Mouse (Mus musculus): Measurements from ENCODE around the gene Pgf.

The Pgf gene

DNA sequence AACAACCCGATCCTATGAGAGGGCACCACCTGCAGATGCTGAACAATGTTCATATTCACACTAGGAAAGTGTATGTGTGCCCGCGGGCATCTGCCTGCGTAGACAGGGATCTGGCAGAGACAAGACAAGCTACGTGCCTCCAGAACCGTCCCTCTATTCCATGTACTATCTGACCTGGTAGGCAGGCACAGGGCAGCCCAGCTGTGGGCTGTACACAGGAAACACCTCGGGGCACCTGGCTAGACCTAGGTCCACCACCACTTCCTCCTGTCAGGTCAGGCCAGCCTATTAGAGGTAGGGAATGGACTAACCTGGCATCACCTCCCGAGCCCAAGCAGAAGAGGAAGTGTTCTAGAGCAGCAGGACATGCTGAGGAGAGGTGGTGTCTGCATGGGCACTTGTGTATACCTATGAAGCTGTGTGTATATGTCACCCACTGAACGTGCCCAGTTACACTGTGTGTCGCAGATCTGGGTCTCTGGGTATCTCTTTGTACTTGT, at the start of gene Pgf:
TSS of gene Pgf (minus strand) at position 51 of the 500 bp plus-strand sequence.
- no peak for DNase-seq (ENCODE audit: low spot score)

DNA sequence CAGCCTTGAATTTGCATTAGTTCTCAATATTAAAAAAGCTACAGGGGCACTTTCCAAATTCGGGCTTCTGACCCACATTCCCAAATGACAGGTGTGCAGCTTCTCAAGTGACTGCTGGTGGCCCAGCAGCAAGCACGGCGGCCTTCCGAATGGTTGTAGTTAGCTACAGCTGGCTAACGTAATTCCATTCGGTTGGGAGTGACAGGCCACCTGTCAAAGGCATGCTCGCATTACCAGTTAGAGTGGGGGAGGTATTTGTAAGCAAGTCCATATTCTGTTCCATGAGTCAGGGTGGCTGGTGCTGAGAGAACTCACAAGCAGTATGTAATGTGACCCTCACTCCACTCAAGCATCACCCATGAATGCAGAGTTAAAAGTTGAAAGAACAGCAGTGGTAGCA, 49.6 kb upstream of the Pgf start:
- no peak for DNase-seq (ENCODE audit: low spot score)

DNA sequence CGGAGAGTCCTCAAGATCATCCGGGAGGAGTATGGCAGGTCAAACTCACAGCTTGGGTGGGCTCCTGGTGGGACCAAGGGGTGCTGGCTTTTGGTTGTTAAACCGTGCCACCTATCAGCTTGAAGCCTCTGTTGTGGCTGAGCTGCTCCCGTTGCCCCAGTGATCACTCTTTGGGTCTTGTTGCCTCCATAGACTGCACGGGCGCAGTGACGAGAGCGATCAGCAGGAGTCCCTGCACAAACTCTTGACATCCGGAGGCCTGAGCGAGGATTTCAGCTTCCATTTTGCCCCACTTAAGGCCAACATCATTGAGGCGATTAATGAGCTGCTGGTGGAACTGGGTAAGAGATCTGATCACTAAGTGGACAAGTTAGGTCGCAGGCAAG, 42.3 kb upstream of the Pgf start:
- no peak for DNase-seq (ENCODE audit: low spot score)

DNA sequence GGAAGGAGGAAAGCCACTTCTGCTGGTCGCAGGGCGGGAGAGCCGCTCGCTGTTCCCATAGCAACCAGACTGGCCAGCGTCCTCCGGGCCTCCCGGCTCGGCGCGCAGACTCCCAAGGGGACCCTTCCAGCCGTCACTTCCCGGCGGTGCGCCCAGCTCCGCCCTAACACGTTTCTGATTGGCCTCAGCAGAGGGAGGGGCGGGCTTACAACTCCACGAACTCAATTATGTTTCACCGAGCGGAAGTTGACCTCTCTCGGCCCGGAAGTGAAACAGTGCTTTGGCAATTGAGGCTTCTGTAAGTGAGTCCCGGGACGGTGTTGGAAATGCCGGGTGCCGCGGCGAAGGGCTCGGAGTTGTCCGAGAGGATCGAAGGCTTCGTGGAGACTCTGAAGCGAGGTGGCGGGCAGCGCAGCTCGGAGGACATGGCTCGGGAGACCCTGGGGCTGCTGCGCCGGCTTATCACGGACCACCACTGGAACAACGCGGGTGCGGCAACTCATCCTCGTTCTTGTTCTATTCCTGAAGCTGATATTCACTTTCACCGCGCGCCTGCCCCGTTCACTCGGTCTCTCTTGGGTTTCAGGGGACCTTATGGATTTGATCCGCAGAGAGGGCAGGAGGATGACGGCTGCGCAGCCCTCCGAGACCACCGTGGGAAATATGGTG, 41.8 kb upstream of the Pgf start, which contains the start of gene Eif2b2:
TSS of gene Eif2b2 (plus strand) at position 246 of the 669 bp plus-strand sequence.
- peak; percentile 97 for DNase-seq (ENCODE audit: low spot score)

DNA sequence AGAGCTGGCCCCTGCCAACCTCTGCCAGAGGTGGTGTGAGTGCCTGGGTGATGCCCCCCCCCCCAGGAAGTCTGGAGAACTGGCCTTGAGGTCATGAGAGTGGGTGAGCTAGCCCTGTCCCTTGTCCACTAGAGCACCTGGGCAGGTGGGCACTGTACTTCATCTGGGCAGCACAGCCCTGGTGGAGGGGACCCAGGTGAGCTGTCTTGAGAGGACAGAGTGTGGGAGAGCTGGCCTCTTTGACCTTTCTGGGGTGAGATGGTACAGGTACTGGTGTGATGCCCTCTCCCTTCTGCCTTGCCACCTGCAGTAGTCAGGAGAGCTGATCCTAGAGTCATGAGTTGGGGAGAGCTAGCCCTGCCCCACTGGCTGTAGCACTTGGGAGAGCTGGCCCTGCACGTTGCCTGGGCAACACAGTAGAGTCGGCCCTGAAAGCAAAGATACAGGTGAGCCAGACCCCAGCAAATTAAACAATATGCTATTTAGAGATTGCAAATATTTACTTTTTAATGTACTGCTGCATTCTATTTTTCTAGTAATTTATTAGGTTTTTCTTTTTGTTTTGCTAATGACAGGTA, 40.2 kb upstream of the Pgf start:
- DNase-seq (ENCODE audit: low spot score): no peak

DNA sequence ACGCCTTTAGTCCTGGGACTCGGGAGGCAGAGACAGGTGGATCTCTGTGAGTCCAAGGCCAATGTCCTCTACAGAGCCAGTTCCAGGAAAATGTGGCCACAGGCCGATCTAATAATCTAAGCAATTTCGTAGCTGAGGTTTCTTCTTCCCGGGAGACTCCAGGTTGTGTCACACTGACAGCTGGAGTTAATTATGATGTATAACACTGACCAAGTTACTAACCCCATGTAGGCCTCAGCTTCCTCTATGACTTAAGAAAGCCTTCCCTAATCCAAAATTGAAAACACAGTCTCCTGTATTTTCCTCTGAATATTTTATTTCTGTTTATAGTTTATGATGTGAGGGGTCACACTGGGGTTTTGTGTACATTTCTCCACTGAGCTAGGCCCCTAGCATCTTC, 37.4 kb upstream of the Pgf start:
- DNase-seq (ENCODE audit: low spot score): no peak

DNA sequence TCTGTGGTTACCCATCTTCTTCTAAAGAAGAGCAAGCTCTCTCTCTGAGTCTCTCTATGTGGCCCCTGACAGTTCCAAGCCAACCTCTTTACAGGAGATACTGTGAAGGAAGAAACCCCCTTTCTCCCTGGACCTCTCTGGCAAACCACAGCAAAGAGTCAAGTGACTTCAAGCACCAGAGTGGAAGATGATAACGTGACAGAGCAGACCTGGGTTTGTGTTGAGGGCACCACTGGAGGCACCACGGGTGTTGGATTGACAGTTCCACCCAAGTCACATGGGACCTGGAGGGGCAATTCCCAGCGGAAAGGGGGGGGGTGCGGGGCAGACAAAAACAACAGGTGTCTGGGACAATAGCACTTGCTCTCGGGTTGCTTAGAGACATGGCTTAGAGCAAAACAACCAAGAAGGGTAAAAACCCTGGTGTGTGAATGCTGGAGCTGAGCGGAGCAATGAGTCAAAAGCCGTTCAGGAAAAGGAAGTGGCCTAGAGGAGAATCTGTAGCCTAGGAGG, 31.2 kb upstream of the Pgf start:
- no peak for DNase-seq (ENCODE audit: low spot score)

DNA sequence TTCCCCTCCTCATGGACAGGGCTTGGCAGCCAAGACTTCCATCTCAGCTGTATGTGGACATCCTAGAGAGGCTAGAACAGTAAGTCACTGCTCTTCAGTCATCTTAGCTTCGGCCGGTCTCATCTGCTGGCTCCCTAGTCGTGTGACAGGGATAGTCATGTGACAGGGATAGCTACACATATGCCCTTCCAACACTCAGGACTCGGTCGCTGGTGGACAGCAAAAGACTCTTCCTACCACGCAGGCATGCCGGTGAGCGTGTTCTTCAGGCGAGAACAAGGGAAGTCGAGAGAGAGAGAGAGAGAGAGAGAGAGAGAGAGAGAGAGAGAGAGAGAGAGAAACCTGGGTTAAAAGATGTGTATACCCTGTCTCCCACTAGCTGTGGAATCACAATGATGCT, 27.8 kb upstream of the Pgf start:
- DNase-seq (ENCODE audit: low spot score): no peak

DNA sequence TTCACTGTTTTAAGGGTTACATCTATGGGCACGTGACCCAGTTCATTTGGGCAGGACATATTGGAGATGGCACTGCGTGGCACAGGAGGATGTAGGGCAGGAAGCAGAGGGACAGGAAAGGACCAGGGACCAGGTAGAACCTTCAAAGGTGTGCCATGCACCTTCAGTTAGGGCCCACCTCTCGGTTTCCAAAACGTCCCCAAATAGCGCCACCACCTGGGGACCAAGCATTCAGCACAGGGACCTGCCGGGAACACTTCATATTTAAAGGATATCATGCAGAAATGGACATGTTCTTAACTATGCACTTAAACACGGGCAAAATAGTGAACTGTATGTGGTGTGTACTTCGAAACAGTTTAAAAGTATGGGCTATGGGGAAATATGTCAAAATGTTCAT, 26.5 kb upstream of the Pgf start:
- DNase-seq (ENCODE audit: low spot score): no peak

DNA sequence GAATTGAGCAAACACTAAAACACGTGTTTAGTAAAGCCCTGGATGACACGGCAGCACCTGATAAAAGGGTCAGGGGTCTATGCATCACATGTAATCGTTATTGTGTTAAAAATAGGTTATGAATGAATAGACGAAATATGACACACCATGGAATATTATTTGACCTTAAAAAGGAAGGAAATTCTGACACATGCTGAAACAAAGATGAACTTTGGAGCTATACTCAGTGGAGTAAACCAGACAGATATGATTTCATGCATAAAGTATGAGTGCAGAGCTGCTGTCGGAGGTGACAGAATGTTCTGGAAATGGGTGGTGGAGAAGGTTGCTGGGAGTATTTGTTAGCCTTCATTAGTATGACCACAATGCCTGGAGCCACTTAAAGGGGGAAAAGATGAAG, 26.1 kb upstream of the Pgf start:
- no peak for DNase-seq (ENCODE audit: low spot score)

DNA sequence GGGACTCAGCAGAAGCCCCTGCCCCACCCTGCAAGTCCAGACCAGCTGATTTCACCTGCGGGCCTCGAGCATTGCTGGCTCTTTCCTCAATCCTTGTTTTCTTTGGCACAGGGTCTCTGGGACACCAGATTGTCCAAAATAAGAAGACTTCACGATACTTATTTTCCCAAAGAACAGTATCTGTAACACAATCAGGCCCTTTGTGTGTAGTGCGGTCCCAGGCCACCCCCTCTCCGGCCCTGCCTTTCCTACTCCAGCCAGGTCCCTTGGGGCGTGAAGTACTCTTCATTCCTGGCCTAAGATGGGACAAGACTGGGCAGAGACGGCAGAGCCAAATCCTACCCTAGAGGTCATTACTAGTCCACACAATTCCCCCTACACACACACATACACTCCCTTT, 24.6 kb upstream of the Pgf start:
- no peak for DNase-seq (ENCODE audit: low spot score)

DNA sequence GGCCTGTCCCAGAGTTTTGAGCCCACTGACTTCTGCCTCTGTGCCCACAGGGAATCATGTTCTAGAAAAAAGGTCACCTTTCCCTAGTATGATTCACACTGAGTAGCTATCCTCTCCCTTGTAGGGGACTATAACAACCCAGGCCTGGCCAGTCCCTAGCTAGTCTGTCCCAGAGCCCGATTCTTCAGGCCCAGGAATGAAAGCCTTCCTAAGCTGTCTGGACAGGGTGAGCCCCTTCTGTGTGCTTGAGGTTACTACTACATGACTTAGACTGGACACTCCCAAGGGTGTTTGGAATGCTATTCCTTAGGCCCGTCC, 24.2 kb upstream of the Pgf start:
- DNase-seq (ENCODE audit: low spot score): no peak

DNA sequence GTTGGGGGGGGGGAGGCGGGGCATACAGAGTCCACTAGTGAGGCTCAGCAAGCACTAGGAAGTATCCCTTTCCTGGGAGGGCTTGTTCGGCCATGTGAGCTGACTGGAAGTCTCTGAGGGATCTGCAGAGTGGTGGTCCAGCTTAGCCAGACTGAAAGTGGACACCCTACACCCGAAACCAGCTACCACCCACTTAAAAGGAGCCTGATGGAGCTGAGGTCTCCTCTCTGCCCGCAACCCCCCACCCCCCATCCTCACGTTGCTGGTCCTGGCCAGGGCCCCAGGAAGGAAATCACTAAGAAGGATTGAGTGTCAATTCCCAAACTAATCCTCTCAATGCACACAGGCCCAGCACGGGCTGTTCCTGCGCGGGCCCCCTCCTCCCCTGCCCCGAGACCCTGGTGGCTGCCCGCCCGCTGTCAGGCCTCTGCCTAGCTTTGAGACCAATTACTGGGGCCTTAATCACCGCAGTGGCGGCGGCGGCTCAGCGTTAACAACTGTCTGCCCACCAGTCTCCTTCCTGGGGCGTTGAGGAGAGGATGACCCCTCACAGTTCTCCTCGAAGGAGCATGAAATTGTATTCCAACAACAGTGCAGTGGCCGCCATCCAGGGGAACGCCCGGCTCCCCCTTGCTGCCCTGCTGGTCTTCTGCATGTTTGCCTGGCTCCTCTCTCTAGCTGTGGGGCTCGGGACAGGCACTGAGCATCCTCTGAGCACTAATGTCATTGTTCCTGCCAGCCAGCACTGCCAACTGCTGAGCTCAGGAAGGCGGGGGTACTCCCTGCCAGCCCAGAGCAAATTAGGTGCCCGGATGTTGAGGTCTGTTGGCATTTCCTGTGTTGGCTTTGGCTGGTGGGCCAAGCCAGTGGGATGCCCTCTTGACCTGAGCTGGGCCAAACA, 23.6 kb upstream of the Pgf start:
- DNase-seq (ENCODE audit: low spot score): no peak

DNA sequence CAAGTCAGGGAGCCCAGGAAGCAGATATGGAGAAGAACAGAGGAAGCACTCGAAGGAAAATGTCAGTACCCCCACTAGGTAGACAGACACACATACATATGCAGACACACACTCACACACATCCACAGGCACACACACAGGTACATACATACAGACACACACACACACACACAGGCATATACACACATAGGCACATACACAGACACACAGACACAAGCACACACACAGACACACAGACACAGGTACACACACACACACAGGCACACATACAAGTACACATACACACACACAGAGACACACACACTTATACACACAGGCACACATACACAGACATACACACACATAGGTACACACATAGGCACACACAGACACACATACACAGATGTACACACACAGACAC, 22.4 kb upstream of the Pgf start:
- no peak for DNase-seq (ENCODE audit: low spot score)

DNA sequence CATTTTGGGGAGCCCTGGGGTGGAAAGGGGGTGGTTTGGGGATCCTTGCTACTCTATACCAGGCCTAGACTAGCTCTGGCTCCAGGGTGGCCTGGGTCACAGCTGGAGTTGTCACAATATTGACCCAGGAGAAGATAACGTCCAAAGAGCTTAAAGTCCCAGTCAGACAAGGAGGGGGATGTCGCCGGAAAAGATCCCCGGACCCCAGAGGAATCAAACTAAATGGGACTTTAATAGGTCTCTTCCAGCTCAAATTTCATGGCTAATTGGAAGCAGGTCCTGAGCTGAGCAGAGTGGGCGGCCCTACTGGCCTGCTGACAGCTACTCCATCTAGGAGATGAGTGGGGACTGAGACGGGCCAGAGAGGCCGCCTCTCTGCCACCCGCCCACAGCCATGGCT, 20.3 kb upstream of the Pgf start:
- DNase-seq (ENCODE audit: low spot score): no peak

DNA sequence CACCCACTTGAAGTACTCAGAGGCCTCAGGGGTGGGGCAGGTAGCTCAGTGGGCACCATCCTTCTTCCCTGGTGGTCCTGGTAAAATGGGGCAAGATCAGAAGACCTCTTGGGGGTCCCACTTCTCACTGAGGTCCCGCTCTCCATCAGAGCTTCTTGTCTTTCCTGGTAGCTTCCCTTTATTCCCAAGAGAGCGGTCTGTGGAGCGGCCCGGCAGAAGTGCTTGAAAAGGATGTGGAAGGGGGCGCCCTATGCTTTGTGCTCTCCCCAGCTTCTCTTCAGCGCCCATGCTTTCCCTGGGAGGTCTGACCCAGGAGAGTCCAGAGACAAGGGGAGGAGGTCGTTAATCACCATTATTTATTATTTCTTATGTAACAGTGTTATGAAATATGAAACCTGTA, 19.8 kb upstream of the Pgf start:
- DNase-seq (ENCODE audit: low spot score): no peak

DNA sequence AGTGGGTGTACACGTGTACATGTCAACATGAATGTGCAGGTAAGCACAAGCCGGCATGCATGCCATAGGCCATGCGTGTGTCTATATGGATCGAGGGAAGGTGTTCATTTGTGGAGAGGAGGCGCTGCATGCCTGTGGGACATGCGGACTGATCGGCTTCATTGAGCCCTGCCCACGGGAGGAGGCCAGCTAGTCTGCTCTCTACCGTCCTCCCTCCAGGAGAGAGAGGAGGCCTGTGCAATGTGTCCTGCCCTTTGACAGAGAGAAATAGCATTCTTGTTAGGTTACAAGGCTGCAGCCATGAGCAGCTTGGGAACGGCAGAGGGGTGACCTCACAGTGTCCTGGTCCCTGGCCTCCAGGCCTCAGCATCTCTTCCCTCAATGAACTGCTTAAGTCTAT, 18.6 kb upstream of the Pgf start:
- no peak for DNase-seq (ENCODE audit: low spot score)

DNA sequence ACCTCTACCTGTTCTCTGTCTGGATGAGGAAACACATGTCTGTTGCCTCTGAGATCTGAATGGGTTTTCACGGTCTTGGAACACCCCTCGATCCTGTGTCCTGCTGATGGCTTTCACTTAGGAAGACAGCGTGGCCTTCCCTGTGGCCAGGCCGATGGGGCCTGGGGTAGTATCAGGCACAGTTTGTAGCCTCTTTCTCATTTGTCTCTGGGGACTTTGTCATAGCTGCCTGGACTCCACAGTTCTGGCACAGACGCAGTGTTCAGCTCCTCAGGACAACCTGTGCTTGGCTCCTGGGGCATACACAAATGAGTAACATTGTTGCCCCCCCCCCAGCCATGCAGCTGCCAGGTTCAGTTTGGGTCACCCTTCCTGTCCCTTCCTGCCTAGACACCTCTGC, 17.5 kb upstream of the Pgf start:
- no peak for DNase-seq (ENCODE audit: low spot score)

DNA sequence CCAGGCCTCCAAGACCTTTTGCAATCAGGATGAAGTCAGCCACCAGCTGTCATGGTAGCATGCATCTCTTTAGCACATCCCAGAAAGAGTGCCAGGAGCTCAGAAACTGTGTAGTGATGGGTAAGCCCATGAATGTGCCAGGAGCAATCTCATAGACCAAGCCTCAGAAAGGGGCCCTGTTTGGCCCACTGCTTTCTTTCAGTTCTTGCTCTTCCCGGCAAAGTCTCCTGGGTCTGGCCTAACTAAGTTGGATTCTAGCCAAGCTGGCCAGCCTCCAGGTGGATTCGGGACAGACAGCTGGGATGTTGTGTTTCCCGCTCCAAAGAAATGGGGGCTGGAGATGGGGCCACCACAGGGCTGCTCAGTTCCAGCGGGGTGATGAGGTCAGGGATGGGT, 17.0 kb upstream of the Pgf start:
- DNase-seq (ENCODE audit: low spot score): no peak

DNA sequence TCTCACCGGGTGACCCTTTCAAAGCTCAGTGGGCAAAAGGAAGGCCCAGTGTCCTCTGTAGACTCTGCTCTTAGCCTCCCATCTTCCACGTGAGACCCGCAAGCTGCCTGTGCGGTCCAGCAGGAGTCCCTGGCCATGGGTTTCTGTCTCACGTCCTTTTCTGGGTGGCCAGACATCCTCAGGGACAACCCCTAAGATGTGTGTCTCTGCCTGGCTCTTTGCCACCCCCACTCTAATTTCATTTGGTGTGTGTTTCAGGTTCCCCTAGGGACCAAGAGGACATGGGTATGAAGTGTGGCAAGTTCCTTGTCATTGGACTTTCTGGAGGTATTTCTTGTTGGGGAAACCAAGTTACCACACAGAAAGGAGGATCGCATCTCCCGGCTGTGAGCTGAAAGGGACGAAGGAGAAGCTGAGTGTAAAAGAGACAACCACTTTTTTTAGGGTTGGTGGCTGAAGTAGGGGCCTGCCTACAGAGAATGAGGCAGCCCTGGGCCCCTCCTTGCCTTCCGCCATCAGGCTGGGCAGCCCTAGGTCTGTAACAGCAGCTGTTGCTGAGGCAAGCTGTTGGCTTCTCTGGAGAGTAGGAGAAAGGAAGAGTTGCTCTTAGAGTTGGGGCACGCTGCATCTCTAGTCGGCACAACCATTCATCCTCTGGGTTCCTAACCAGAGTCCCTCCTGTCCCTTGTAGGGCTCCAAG, 16.5 kb upstream of the Pgf start:
- DNase-seq (ENCODE audit: low spot score): no peak

DNA sequence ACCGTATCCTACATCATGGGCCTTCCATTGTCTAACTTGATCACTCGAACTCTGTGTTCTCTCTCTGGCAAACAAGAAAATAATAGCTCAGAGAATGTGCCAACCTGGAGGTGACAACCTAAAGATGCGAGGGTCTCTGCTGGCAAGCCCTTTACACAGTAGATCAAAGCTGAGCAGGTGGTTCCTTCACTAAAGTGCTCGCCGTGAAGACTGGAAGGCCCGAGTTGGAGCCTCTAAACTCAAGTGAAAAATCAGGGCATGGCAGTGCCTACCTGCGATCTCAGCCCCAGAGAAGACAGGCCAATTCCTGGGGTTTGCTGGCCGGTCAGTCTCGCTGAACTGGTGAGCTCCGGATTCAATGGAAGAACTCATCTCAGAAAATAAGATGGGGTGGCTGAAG, 15.6 kb upstream of the Pgf start:
- no peak for DNase-seq (ENCODE audit: low spot score)

DNA sequence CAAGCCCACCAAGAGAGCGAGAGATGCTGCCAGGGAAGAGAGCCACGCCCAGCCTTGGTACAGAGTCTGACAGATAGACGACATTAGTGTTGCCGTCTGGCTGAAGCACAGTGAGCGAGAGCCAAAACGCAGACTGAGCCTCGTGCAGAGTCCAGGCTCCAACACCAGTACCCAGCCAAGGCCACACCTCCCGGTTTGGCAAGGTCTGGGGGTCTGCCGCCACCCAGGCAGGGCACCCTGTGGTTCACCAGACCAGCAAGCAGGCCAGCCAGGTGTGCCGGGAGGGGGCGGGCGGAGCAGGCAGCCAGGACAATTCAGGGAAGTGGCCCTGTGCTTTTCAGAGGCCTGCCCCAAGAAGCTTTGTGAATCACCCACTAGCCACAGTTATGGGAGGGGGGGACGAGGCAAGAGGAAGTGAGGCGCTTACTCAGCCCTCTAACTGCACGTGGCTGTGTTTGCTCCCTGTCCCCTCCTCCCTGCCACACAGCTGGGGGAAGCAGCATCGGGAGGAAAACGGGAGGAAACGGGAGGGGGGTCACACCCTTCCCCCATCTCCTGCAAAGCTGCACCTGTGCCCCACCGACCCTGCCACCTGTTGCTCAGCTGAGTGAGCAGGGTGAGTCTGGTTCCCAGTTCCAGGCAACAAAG, 15.0 kb upstream of the Pgf start:
- no peak for DNase-seq (ENCODE audit: low spot score)

Data from left cerebral cortex, adult 11 months (tissue).